Mouse (Mus musculus): Measurements from ENCODE around the gene Zfp60. TPM values are rescaled to one million over a fixed set of nuclear protein-coding genes. Genes with fewer than 3 reads are reported as not detected.

Gene Zfp60
- 10 to 100 TPM; 33.7 to 34.4 TPM for total RNA-seq (2021)
- long read RNA-seq, experiment 1, full-length matches to known transcripts: 4 of 6 reads
- long read RNA-seq, experiment 1, partial matches to known transcripts: 0 of 6 reads
- long read RNA-seq, experiment 1, other reads (novel, unspliced or antisense): 2 of 6 reads
- long read RNA-seq, experiment 2, full-length matches to known transcripts: 3 of 5 reads
- long read RNA-seq, experiment 2, partial matches to known transcripts: 0 of 5 reads
- long read RNA-seq, experiment 2, other reads (novel, unspliced or antisense): 2 of 5 reads

DNA sequence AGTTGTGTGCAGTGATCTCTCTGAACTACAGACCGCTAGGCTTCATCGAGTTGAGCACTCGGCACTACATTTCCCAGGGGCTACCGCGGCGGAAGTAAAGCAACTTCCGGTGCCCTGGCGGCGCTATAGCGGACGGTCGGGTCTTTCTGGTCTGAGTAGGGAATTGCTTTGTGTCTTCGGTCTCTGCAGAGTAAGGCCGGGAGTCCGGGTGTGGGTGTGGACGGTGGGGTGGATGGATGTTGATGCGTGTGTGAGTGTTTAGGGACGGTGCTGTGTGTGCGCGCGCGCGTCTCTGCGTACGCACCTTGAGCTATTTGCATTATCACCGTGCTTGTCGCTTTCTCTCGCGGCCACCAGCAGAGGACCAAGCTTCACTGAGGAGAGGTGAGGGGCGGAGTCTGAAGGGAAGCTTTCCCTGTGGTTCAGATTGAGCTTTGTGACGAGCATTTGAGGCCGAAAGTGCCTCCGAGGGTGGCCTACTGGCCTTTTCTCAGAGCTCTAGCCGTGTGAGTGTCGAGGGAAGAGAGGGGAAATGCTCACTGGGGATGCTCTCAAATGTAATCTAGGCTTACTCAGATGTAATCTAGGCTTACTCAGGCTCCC is at the start of gene Zfp60:
Gene Zfp60, plus strand, starts transcription at position 109 of the 603 bp plus-strand sequence.
- peak; percentile 89 to 92 for DNase-seq (ENCODE audit: low spot score in 2 of 2)
- intact Hi-C loops (cut with DNase I): no loop called here

DNA sequence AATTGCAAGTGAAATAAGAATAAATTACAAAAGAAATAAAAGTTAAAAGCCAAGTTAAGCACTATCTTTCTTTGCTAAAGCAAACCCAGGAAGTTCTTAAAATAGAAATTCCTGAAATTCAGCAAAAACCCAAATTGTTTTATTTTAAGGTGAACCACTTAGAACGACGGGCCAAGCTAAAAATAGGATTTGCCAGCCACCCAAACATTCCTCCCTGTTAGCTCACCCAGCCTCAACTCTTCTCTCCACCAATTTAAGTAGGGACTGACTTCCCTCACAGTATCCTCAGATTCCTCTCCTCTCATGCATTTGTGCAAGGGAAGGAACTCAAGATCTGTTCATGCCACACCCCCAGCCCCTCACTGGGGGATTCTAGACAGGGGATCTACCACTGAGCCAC is 48.0 kb upstream of the Zfp60 start:
- intact Hi-C loops (cut with DNase I): loop anchor here (10.0 kb wide), 2 partner anchors 238 to 348 kb away; partner anchors contain the start of genes Blvrb, Ltbp4 and Sptbn4
- no peak for DNase-seq (ENCODE audit: low spot score in 2 of 2)

DNA sequence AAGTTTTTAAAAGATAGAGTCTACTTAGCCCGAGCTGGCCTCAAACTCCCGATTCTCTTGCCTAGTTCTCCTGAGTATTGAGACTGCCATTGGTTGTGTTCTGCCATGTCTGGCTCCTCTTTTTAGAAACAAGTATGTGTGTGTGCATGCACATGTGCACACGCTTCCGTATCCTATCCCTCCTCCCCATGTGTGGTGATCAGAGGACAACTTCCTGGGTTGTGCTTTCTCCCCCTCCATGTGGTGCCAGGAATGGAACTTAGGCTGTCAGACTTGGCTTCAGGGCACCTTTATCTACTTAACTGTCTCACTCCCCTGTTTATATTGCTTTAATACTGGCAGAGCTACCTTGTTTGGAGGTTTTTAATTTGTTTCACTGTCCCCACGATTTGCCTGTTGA is 46.0 kb upstream of the Zfp60 start:
- intact Hi-C loops (cut with DNase I): loop anchor here (2.0 to 10.0 kb wide), 4 partner anchors 30 to 350 kb away; partner anchors contain the start of genes Blvrb, Ltbp4 and Sptbn4
- DNase-seq (ENCODE audit: low spot score in 2 of 2): no peak

DNA sequence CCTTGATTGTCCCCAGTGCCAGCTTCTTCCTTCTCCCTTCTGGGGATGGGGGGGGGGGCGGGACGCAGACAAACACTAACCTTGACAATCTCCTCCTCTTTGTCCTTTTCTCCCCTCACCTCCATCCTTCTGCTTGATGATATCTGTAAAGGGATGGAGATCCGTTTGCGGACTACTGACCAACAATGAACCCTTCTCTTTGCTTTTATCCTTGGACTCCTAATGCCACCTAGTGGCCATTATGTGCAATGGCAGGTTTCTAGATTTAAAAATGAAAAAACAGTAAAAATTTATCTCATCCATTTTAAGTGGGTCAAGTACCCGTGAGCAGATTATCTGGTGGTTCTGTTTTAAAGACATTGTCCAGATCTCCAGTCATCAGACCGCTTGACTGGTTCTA is 45.5 kb upstream of the Zfp60 start:
- intact Hi-C loops (cut with DNase I): loop anchor here (2.0 to 10.0 kb wide), 4 partner anchors 31 to 351 kb away; partner anchors contain the start of genes Blvrb, Ltbp4 and Sptbn4
- DNase-seq (ENCODE audit: low spot score in 2 of 2): no peak

DNA sequence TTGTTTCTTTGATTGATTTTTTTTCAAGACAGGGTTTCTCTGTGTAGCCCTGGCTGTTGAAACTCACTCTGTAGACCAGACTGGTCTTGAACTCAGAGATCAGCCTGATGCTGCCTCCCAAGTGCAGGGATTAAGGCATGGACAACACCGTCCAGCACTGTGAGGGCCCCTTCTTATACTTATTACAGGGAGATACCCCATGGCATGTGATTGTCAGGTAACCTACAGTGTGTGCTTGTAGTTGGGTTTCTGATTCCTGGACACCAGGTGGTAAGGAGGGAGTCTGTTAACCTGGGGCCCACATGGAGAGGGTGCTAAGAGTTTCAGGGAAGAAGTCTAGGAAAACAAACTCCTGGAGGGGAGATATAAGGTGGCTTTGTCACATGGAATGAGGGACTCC is 44.1 kb upstream of the Zfp60 start:
- intact Hi-C loops (cut with DNase I): loop anchor here (5.0 to 10.0 kb wide), 3 partner anchors 40 to 352 kb away; partner anchors contain the start of genes Blvrb, Ltbp4 and Sptbn4
- no peak for DNase-seq (ENCODE audit: low spot score in 2 of 2)

DNA sequence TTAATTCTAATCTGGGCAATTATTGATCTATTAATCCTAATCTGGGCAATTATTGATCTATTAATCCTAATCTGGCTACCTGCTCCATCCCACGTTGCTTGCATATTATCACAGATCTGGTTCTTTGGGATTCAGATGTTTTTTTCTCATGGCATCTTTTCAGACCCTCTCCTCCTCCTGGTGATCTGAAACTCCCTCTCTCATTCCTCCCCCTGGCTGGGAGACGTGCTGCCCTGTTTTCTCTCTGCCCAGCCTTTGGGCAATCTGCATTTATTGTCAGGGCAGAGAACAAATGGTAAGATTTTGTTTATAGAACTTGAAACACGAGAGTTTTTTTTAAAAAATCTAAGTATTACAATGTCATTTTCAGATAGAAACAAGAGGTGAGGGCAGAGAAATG is 43.4 kb upstream of the Zfp60 start:
- intact Hi-C loops (cut with DNase I): loop anchor here (5.0 to 10.0 kb wide), 3 partner anchors 39 to 353 kb away; partner anchors contain the start of genes Blvrb, Ltbp4 and Sptbn4
- no peak for DNase-seq (ENCODE audit: low spot score in 2 of 2)

DNA sequence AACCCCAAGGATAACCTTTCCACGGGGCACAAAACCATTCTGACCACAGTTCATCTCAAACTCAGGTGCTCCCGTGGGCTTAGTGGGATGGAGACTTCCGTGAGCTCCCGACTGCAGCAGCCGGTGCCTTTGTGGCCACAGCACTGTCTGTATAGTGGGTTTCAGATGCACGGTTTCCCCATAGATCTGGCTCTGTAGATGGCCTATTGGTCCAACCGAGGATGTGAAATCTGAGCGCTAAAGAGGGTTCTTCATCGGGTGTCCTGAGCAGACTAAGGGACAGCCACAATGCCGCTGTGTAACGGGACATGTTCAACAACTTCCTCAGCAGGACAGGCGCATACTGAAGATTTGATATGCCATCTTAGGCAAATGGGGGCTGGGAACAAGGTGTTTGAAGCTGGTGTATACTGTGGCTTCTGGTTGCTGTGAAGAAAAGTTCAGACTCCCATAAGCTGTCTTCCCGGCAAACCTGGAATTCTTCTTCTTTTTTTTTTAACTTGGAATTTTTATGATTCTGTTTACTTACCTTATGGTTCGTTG is 42.9 kb upstream of the Zfp60 start:
- DNase-seq (ENCODE audit: low spot score in 2 of 2): no peak
- intact Hi-C loops (cut with DNase I): loop anchor here (5.0 to 10.0 kb wide), 3 partner anchors 39 to 354 kb away; partner anchors contain the start of genes Blvrb, Ltbp4 and Sptbn4

DNA sequence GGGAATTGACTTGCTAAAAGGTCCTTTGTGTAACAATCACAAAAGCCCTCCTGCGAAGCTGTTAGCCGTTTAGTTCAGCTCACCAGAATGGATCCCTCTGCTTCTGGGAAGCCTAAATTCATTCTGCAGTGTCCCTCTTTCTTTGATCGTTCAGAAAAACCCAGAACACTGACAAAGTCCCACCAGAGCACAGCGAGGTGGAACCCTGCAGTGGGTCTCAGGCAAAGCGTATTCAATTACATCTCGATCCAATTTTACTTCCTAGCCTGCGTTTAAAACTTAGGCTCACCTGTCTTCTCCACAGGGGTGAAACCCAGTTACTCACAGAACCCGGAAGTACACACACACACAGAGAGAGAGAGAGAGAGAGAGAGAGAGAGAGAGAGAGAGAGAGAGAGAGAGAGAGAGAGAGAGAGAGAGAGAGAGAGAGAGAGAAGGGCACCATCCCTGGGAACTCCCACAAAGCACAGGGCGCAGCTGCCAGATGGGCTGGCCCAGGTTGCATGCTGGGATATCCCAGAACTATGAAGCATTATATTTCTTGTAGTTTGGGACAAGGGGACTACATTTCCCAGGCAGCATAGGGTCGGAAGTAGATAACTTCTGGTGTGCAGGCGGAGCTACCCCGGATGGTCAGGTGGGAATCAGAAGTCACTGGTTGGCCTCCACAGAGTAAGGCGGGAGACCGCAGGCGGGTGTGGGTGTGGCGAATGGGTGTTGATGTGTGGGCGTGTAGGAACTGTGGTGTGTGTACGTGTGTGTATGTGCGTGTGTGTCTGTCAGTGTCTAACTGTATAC is 42.2 kb upstream of the Zfp60 start, which contains the start of gene Zfp607b:
Gene Zfp607b, plus strand, starts transcription at position 526 of the 798 bp plus-strand sequence.
- intact Hi-C loops (cut with DNase I): loop anchor here (5.0 to 10.0 kb wide), 3 partner anchors 38 to 354 kb away; partner anchors contain the start of genes Blvrb, Ltbp4 and Sptbn4
- peak; percentile 91 to 97 for DNase-seq (ENCODE audit: low spot score in 2 of 2)

DNA sequence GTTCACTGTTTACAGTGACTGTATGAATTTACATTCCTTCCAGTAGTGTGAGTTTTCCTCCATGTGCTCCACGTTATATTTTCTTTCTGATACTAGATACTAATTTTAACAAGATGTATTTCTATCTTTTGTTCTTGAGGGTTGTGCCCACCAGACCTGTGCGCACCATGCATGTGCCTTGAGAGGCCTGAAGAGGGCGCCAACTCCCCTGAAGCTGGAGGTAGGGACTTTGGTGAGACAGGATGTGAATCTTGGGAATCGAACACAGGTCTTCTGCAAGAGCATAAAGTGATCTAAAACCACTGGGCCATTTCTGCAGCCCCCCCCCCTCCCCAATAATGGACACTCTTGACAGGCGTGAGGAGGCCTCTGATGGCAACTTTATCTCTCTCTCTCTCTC is 40.1 kb upstream of the Zfp60 start:
- intact Hi-C loops (cut with DNase I): no loop called here
- no peak for DNase-seq (ENCODE audit: low spot score in 2 of 2)

DNA sequence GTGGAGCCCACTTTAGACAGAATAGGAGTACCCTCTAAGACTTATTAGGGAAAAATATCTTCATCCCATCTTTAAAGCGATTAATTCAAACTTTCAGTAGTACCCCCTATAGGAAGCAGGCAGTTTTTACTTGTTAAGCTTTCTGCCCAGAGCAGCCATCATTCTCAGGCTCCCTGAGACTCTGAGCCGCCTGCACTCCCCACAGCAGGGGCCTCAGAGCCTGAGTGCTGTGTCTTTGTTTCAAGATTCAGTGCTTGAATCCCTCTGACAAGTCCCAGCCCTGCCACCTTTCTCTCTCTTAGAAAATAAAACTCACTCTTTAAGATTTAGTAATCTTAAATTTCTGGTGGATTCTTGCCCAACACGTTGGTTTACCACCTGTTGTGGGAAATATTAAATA is 34.5 kb upstream of the Zfp60 start:
- intact Hi-C loops (cut with DNase I): no loop called here
- no peak for DNase-seq (ENCODE audit: low spot score in 2 of 2)

DNA sequence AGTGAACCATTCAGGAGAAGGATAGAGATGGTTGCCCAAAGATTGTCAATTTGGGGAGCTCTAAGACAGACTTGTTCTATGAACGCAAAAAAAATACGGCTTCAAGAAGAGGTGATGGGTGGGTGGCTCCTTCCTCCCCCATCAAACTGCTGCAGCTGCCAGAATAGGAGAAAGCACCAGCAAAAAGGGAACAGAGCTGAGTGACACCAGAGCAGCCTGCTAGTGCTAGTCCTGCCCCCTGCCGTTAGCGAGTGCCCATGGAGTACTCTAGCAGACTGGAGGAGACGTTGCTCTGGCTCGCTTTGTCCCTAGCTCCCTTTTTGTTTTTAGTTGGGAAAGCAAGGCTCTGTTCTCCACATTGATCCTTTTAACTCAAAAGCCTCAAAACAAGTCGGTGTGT is 20.8 kb upstream of the Zfp60 start:
- intact Hi-C loops (cut with DNase I): no loop called here
- no peak for DNase-seq (ENCODE audit: low spot score in 2 of 2)

DNA sequence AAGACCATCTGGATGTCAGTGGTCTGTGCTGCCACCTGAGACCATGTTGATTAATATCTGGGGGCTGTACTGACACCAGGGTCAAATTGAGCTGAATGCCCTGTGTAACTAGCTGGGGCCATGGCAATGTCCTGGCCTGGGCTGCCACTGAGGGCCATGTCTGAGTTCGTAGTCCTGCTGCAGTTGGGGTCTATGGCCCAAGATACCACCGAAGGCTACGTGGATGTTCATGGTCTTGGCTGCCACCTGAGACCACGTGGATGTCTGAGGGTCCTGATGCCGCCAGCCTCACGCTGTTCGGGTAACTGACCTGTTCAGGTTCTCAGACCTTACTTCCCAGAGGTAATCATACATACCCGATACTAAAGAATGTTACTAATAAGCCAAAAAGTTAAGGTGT is 9.2 kb upstream of the Zfp60 start:
- DNase-seq (ENCODE audit: low spot score in 2 of 2): no peak
- intact Hi-C loops (cut with DNase I): no loop called here

DNA sequence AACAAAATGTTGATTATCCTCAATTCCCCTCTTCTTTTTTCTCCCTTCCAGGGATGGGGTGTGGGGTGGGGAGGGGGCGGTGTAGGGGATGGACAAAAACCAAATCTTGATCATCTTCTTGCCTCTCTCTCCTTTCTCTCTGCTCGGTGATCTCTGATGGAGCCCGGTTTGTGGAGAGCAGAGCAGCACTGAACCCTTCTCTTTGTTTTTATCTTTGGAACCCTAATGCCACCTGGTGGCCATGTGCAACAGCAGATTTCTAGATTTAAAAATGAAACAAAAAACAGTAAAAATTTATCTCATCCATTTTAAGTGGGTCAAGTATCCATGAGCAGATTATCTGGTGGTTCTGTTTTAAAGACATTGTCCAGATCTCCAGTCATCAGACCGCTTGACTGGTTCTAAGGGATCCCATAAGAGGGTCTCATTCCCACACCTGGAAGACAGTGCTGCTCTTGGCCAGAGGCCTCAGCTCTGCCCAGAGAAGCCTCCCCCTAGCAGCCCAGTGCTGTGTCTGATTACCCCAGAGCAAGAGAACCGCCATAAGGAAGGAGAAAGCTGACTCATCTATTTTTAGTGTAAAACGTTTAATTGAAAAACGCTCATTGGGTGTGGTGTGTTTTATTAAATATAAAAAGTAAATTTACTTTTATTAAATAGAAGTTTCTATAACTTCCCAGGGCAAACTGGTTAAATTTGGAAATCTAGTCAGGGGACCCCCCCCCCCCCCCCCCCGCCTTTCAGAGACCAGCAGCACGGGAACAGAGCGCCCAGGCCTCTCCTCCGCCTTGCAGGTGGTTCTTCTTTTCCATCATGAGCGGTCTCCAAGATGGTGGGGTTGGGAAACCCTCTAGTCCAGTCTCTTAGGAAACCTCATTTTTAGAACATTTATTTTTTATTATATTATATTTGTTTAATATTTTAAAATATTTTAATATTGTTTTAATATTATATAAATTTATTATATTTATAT is 5.3 kb upstream of the Zfp60 start:
- peak; percentile 46 to 64 for DNase-seq (ENCODE audit: low spot score in 2 of 2)
- intact Hi-C loops (cut with DNase I): loop anchor here (5.0 kb wide), 1 partner anchor 39 kb away; the partner anchor contains the start of gene Zfp607b

DNA sequence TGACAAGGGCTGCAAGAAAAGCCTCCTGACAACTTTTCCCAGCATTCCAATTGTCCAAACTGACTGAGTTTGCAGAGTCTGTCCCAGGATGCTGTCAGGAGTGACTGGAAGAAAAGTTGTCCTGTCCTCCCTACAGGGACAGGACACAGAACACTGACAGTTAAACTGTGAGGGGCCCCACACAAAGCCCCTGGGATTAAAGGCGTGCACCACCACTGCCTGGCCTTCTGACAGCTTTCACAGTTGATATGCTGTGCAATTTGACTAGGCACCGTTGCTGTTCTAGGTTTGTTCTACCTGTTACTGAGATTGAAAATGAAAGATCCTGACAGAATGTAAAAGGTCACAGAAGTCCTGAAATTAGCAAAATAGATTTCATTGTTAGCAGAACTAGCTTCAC is 3.7 kb upstream of the Zfp60 start:
- intact Hi-C loops (cut with DNase I): loop anchor here (5.0 kb wide), 1 partner anchor 40 kb away; the partner anchor contains the start of gene Zfp607b
- no peak for DNase-seq (ENCODE audit: low spot score in 2 of 2)

DNA sequence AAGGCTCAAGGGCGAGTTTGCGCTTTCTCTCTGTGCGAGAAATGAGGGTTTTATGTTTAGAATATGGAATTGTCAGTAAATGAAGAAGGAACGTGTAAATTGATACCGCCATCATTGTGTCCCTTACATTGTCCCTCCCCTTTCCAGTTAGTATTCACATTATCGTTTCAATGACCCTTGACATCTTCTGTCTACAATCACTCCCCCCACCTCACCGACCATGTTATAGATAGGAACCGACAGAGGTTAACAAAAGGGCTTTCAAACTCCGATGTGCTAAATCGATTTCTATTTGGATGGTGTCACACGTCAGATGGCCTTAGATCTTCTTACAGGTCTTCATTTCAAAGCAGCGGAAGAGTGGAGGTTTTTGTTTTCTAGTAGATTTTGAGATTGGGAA is 757 bp downstream of the Zfp60 start:
- intact Hi-C loops (cut with DNase I): no loop called here
- DNase-seq (ENCODE audit: low spot score in 2 of 2): no peak

DNA sequence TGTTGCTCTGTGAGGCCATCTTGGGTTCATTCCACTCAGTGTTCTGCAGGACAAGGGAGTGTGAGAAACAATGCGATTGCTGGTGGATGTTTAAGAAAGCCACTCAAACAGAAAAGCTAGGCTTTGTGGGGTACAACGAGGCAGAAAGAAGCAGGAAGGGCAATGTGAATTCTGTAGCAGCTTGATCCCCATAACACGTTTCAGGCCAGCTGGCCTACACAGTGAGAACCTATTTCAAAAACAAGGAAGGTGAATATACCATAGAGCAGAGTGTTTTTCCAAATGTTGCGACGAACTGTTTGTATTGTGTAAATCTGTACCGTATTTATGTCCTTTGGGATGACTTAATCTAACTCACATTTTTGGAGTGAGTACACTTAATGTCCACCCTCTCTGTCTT is 1.3 kb downstream of the Zfp60 start:
- intact Hi-C loops (cut with DNase I): no loop called here
- DNase-seq (ENCODE audit: low spot score in 2 of 2): no peak

DNA sequence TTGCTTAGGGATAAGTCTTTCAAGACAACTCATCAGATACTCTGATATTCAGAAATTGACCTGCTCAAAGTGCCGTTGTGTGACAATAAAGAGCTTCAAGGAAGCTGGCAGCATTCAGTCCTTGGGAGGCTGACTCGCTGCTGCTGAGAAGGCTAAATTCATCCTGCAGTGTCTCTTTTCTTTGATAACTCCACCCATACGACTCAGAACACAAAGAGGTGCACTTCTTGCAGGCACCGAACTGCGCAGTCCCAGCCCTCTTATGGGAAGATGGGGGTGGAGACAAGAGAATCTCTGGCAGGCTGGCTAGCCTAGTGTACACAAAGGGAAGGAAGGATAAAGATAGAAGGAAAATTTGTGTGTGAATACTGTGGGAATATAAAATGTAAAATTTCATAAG is 4.3 kb downstream of the Zfp60 start:
- intact Hi-C loops (cut with DNase I): no loop called here
- peak in 1 of 2 experiments; percentile 56 for DNase-seq (ENCODE audit: low spot score in 2 of 2)

DNA sequence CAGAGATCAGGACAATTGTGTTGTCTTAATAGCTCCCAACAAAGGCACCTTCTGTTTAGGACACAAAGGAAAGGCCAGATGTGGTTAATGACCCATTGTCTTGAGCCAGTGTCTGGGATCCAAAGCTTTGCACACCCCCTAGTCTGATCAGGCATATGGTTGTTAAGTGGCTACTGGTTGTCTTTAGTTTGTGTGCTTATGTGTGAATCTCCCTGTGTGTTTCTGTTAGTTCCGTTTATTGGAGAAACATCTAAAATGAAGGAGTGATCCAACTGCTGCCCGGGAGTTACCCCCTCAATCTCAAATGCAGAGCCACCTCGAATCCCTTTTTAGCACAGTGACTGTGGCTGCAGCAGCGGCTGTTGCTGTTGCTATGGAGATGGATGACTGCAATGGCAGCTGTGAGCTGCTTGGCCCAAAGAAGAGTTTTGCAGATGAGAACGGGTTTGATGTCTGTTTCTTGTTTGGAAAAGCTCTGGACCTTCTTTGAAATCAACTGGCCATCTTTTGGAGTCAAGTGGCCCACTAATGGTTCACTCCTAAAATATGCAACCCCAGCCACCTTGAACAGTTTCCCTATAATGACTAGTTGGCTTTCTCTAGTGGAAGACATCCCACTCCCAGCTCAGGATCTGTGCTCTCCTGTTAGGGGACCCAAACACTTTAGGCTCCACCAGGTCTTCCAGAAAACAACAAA is 25.3 kb downstream of the Zfp60 start:
- intact Hi-C loops (cut with DNase I): no loop called here
- peak; percentile 51 to 68 for DNase-seq (ENCODE audit: low spot score in 2 of 2)
